Mouse (Mus musculus): Measurements from ENCODE around the gene Wfdc2. TPM values are rescaled to one million over a fixed set of nuclear protein-coding genes. Genes with fewer than 3 reads are reported as not detected.

The Wfdc2 gene
- polyA plus RNA-seq, 1 experiment from 2014 or later, result 8.4 TPM

- Histone ChIP-seq H3K27me3 (ENCODE audit: control insufficient read depth, insufficient read depth, low read length) (no peaks in the 10 kb centered on the region), H3K4me2 (ENCODE audit: low read depth) (no peak overlapping the region), H3K9ac (ENCODE audit: low read length) (no peak overlapping the region), H3K27ac (ENCODE audit: low read depth, low read length) (no peak overlapping the region), H3K4me1 (ENCODE audit: control insufficient read depth, insufficient read depth, low read length) (no peaks in the 10 kb centered on the region), H3K36me3 (ENCODE audit: control insufficient read depth, insufficient read depth, low read length) (no peaks in the 10 kb centered on the region), H3K9me3 (ENCODE audit: control insufficient read depth, low read length) (no peaks in the 10 kb centered on the region), H3K4me3 (ENCODE audit: low read depth, low read length) (no peak overlapping the region)
- WGBS, result 85% methylated on average over 5 of the region's 5 CpGs
- no peak for ATAC-seq (ENCODE audit: insufficient read depth, low FRiP score, low TSS enrichment)
- DNase-seq (ENCODE audit: low spot score), result no peak
These were observed 20.1 kb upstream of the Wfdc2 start for GRCm38 (mm10) chr2:164542132-164542531.

DNA sequence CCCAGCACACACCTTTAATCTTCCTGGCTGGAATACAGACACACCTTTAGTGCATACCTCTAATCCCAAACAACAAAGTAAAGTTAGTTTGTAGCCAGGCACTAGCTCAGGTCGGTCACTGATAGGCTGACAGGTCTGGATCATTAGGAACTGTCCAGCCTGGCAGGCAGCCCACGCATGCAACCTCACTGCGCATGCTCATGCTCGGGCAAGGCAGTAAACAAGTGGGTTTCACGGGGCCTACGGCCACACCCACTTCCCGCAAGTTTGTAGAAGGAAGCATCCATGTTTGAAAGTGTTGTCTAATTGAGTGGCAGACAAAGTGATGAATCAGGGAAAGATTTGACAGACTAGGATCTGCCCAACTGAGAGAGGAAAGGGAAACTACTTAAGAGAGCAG, 19.6 kb upstream of the Wfdc2 start:
- H3K36me3 ChIP-seq (ENCODE audit: control insufficient read depth, insufficient read depth, low read length), result no peaks in the 10 kb centered on the region
- H3K27ac ChIP-seq (ENCODE audit: low read depth, low read length), result no peak overlapping the region
- ATAC-seq (ENCODE audit: insufficient read depth, low FRiP score, low TSS enrichment) (no peak), DNase-seq (ENCODE audit: low spot score) (no peak)
- H3K4me2 ChIP-seq (ENCODE audit: low read depth), result no peak overlapping the region
- H3K9me3 ChIP-seq (ENCODE audit: control insufficient read depth, low read length), result no peaks in the 10 kb centered on the region
- H3K27me3 ChIP-seq (ENCODE audit: control insufficient read depth, insufficient read depth, low read length), result no peaks in the 10 kb centered on the region
- 90% methylated on average over 7 of the region's 7 CpGs for WGBS
- H3K4me1 ChIP-seq (ENCODE audit: control insufficient read depth, insufficient read depth, low read length), result no peaks in the 10 kb centered on the region
- no peak overlapping the region for H3K9ac ChIP-seq (ENCODE audit: low read length)
- no peak overlapping the region for H3K4me3 ChIP-seq (ENCODE audit: low read depth, low read length)

GRCm38 (mm10) chr2:164543745-164544144, 18.5 kb upstream of the Wfdc2 start:
- no peak overlapping the region for H3K9ac ChIP-seq (ENCODE audit: low read length)
- H3K27ac ChIP-seq (ENCODE audit: low read depth, low read length), result no peak overlapping the region
- ATAC-seq (ENCODE audit: insufficient read depth, low FRiP score, low TSS enrichment) (no peak), DNase-seq (ENCODE audit: low spot score) (no peak)
- H3K4me1 ChIP-seq (ENCODE audit: control insufficient read depth, insufficient read depth, low read length), result no peaks in the 10 kb centered on the region
- H3K4me3 ChIP-seq (ENCODE audit: low read depth, low read length), result no peak overlapping the region
- no peaks in the 10 kb centered on the region for H3K27me3 ChIP-seq (ENCODE audit: control insufficient read depth, insufficient read depth, low read length)
- H3K9me3 ChIP-seq (ENCODE audit: control insufficient read depth, low read length), result no peaks in the 10 kb centered on the region
- H3K4me2 ChIP-seq (ENCODE audit: low read depth), result no peak overlapping the region
- 78% methylated on average over 2 of the region's 2 CpGs for WGBS
- no peaks in the 10 kb centered on the region for H3K36me3 ChIP-seq (ENCODE audit: control insufficient read depth, insufficient read depth, low read length)

- Histone ChIP-seq H3K4me1 (ENCODE audit: control insufficient read depth, insufficient read depth, low read length) (no peaks in the 10 kb centered on the region), H3K4me3 (ENCODE audit: low read depth, low read length) (no peak overlapping the region), H3K9ac (ENCODE audit: low read length) (no peak overlapping the region), H3K27ac (ENCODE audit: low read depth, low read length) (no peak overlapping the region), H3K36me3 (ENCODE audit: control insufficient read depth, insufficient read depth, low read length) (no peaks in the 10 kb centered on the region), H3K4me2 (ENCODE audit: low read depth) (no peak overlapping the region), H3K9me3 (ENCODE audit: control insufficient read depth, low read length) (no peaks in the 10 kb centered on the region), H3K27me3 (ENCODE audit: control insufficient read depth, insufficient read depth, low read length) (no peaks in the 10 kb centered on the region)
- WGBS, result 54% methylated on average over 5 of the region's 5 CpGs
- DNase-seq (ENCODE audit: low spot score), result no peak
- no peak for ATAC-seq (ENCODE audit: insufficient read depth, low FRiP score, low TSS enrichment)
These were observed 17.6 kb upstream of the Wfdc2 start for GRCm38 (mm10) chr2:164544454-164545097.

GRCm38 (mm10) chr2:164549338-164549737, 12.9 kb upstream of the Wfdc2 start:
- H3K9me3 ChIP-seq (ENCODE audit: control insufficient read depth, low read length), result no peaks in the 10 kb centered on the region
- H3K4me3 ChIP-seq (ENCODE audit: low read depth, low read length), result no peak overlapping the region
- 55% methylated on average over 4 of the region's 4 CpGs for WGBS
- no peaks in the 10 kb centered on the region for H3K27me3 ChIP-seq (ENCODE audit: control insufficient read depth, insufficient read depth, low read length)
- H3K36me3 ChIP-seq (ENCODE audit: control insufficient read depth, insufficient read depth, low read length), result no peaks in the 10 kb centered on the region
- DNase-seq (ENCODE audit: low spot score) (no peak), ATAC-seq (ENCODE audit: insufficient read depth, low FRiP score, low TSS enrichment) (no peak)
- H3K27ac ChIP-seq (ENCODE audit: low read depth, low read length), result no peak overlapping the region
- H3K4me1 ChIP-seq (ENCODE audit: control insufficient read depth, insufficient read depth, low read length), result no peaks in the 10 kb centered on the region
- H3K4me2 ChIP-seq (ENCODE audit: low read depth), result no peak overlapping the region
- no peak overlapping the region for H3K9ac ChIP-seq (ENCODE audit: low read length)

DNA sequence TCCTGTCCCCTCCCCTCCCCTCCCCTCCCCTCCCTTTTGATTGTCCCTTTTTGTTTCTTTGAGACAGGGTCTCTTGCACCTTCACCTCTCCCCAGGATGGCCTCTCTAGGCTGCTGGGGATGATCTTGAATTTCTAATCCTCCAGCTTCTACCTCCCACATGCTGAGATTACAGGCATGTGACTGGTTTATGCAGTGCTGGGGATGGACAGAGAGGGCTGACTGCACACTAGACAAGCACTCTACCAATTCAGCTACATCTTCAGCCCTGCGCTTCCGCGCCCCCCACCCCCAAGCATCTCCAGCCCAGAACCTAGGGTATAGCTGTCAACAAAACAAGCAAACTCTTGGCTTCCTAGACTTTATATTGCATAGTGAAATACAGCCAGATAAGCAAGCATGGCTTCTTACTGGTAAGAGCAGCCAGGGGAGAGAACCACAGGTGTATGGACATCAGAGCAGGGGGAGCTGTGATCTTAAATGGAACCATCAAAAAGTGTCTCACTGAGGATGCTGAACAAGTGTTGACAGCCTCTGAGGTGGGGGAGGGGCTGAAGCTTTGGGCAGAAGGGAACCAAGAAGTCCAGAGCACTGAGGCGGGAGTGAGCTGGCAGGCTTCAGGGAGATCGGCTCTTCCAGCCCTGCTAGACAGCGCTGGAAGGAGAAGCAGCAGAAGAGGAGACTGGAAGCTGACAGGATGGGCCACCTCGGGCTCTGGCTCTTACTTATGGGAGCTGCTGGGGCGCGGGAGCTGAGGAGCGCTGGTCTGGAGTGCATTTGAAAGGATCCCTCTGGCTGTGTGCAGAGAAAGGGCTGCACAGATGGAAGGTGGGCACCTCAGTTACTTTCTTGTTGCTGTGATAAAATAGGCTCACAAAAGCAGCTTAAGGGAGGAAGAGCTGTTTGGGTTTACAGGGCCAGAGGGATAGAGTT, 12.0 kb upstream of the Wfdc2 start:
- no peaks in the 10 kb centered on the region for H3K4me1 ChIP-seq (ENCODE audit: control insufficient read depth, insufficient read depth, low read length)
- DNase-seq (ENCODE audit: low spot score), result no peak
- no peaks in the 10 kb centered on the region for H3K36me3 ChIP-seq (ENCODE audit: control insufficient read depth, insufficient read depth, low read length)
- no peak for ATAC-seq (ENCODE audit: insufficient read depth, low FRiP score, low TSS enrichment)
- H3K27me3 ChIP-seq (ENCODE audit: control insufficient read depth, insufficient read depth, low read length), result no peaks in the 10 kb centered on the region
- H3K4me2 ChIP-seq (ENCODE audit: low read depth), result no peak overlapping the region
- H3K27ac ChIP-seq (ENCODE audit: low read depth, low read length), result no peak overlapping the region
- WGBS, result 21% methylated on average over 10 of the region's 10 CpGs
- H3K9me3 ChIP-seq (ENCODE audit: control insufficient read depth, low read length), result no peaks in the 10 kb centered on the region
- H3K9ac ChIP-seq (ENCODE audit: low read length), result no peak overlapping the region
- no peak overlapping the region for H3K4me3 ChIP-seq (ENCODE audit: low read depth, low read length)

GRCm38 (mm10) chr2:164550895-164551269, 11.3 kb upstream of the Wfdc2 start:
- Histone ChIP-seq H3K27me3 (ENCODE audit: control insufficient read depth, insufficient read depth, low read length) (no peaks in the 10 kb centered on the region), H3K9me3 (ENCODE audit: control insufficient read depth, low read length) (no peaks in the 10 kb centered on the region), H3K4me1 (ENCODE audit: control insufficient read depth, insufficient read depth, low read length) (no peaks in the 10 kb centered on the region), H3K9ac (ENCODE audit: low read length) (no peak overlapping the region), H3K36me3 (ENCODE audit: control insufficient read depth, insufficient read depth, low read length) (no peaks in the 10 kb centered on the region), H3K4me3 (ENCODE audit: low read depth, low read length) (no peak overlapping the region), H3K4me2 (ENCODE audit: low read depth) (no peak overlapping the region), H3K27ac (ENCODE audit: low read depth, low read length) (no peak overlapping the region)
- ATAC-seq (ENCODE audit: insufficient read depth, low FRiP score, low TSS enrichment), result no peak
- 69% methylated on average over 2 of the region's 2 CpGs for WGBS
- no peak for DNase-seq (ENCODE audit: low spot score)

GRCm38 (mm10) chr2:164551502-164551901, 10.7 kb upstream of the Wfdc2 start:
- H3K4me3 ChIP-seq (ENCODE audit: low read depth, low read length), result no peak overlapping the region
- H3K9me3 ChIP-seq (ENCODE audit: control insufficient read depth, low read length), result no peaks in the 10 kb centered on the region
- 89% methylated on average over 9 of the region's 9 CpGs for WGBS
- H3K9ac ChIP-seq (ENCODE audit: low read length), result no peak overlapping the region
- no peak overlapping the region for H3K4me2 ChIP-seq (ENCODE audit: low read depth)
- DNase-seq (ENCODE audit: low spot score), result no peak
- H3K27ac ChIP-seq (ENCODE audit: low read depth, low read length), result no peak overlapping the region
- ATAC-seq (ENCODE audit: insufficient read depth, low FRiP score, low TSS enrichment), result no peak
- H3K36me3 ChIP-seq (ENCODE audit: control insufficient read depth, insufficient read depth, low read length), result no peaks in the 10 kb centered on the region
- H3K4me1 ChIP-seq (ENCODE audit: control insufficient read depth, insufficient read depth, low read length), result no peaks in the 10 kb centered on the region
- no peaks in the 10 kb centered on the region for H3K27me3 ChIP-seq (ENCODE audit: control insufficient read depth, insufficient read depth, low read length)

GRCm38 (mm10) chr2:164558426-164558825, 3.8 kb upstream of the Wfdc2 start:
- DNase-seq (ENCODE audit: low spot score) (no peak), ATAC-seq (ENCODE audit: insufficient read depth, low FRiP score, low TSS enrichment) (no peak)
- 79% methylated on average over 8 of the region's 8 CpGs for WGBS
- 0 out of 2 replicates have a peak, but pooled peaks cover 8% of the 10 kb centered on the region for H3K27me3 ChIP-seq (ENCODE audit: control insufficient read depth, insufficient read depth, low read length)
- no peaks in the 10 kb centered on the region for H3K36me3 ChIP-seq (ENCODE audit: control insufficient read depth, insufficient read depth, low read length)
- H3K4me3 ChIP-seq (ENCODE audit: low read depth, low read length), result no peak overlapping the region
- 0 out of 2 replicates have a peak, but pooled peaks cover 3% of the 10 kb centered on the region for H3K4me1 ChIP-seq (ENCODE audit: control insufficient read depth, insufficient read depth, low read length)
- H3K27ac ChIP-seq (ENCODE audit: low read depth, low read length), result no peak overlapping the region
- H3K4me2 ChIP-seq (ENCODE audit: low read depth), result no peak overlapping the region
- H3K9ac ChIP-seq (ENCODE audit: low read length), result no peak overlapping the region
- no peaks in the 10 kb centered on the region for H3K9me3 ChIP-seq (ENCODE audit: control insufficient read depth, low read length)
